Mouse (Mus musculus): ENCODE data around the gene Sod1. TPM values are rescaled to one million over a fixed set of nuclear protein-coding genes. Genes with fewer than 3 reads are reported as not detected.
"Not testable (repeated sequence)": the region's sequence is repeated elsewhere in the genome, so short reads cannot be mapped to it uniquely, and the experiment has no call there.

The Sod1 gene
- total and polyA plus RNA-seq, 3 experiments = 532 to 1,226 (median 634) TPM

- in situ Hi-C loops (cut with MboI; ENCODE audit: low pct_ligation_motif_present, low pct_unique_long_range_greater_than_20kb, low sequenced_read_pairs) = no loop called here
- no peak overlapping the region for H3K27ac ChIP-seq (ENCODE audit: insufficient read depth, low read depth)
- H3K27me3 ChIP-seq (replicated peaks) = peaks cover 1% of the 10 kb centered on the region
- H3K9me3 ChIP-seq (replicated peaks; ENCODE audit: low read length) = no peaks in the 10 kb centered on the region
- H3K9ac ChIP-seq (ENCODE audit: insufficient read depth, low read depth) = no peak overlapping the region
- dilution Hi-C loops (cut with MboI; ENCODE audit: extremely low pct_ligation_motif_present, extremely low pct_unique_long_range_greater_than_20kb, low sequenced_read_pairs) = no loop called here
- TF ChIP-seq JUN (IDR thresholded peaks at IDR 0.05; ENCODE audit: insufficient read depth, low read depth, low read length) = no peak
- TF ChIP-seq MAFK (IDR thresholded peaks at IDR 0.05; ENCODE audit: insufficient replicate concordance, low read length) = no peak
- H3K4me2 ChIP-seq (ENCODE audit: insufficient read depth, low read depth, poor library complexity, severe bottlenecking) = no peak overlapping the region
- H3K4me1 ChIP-seq (ENCODE audit: control insufficient read depth in 1 of 2, insufficient read depth in 2 of 2) = peaks cover 5 to 15% of the 10 kb centered on the region in 2 experiments
- H3K4me3 ChIP-seq (replicated peaks in 1 of 3; ENCODE audit: low read depth in 2 of 3, low read length in 2 of 3, poor library complexity in 1 of 3) = no peak overlapping the region
- H3K36me3 ChIP-seq (replicated peaks in 1 of 2; ENCODE audit: control insufficient read depth in 1 of 2, insufficient read depth in 1 of 2, low read length in 1 of 2) = no peaks in the 10 kb centered on the region
- H3K79me2 ChIP-seq (replicated peaks; ENCODE audit: control insufficient read depth, extremely low read depth, insufficient read depth, poor library complexity, severe bottlenecking) = no peaks in the 10 kb centered on the region
- no peak for DNase-seq (ENCODE audit: extremely low read depth)
Measured at GRCm38 (mm10) chr16:90214731-90215565, 5.6 kb upstream of the Sod1 start.

GRCm38 (mm10) chr16:90215879-90216278 is 4.7 kb upstream of the Sod1 start:
- dilution Hi-C loops (cut with MboI; ENCODE audit: extremely low pct_ligation_motif_present, extremely low pct_unique_long_range_greater_than_20kb, low sequenced_read_pairs); H3K36me3 ChIP-seq (replicated peaks in 1 of 2; ENCODE audit: control insufficient read depth in 1 of 2, insufficient read depth in 1 of 2, low read length in 1 of 2); H3K79me2 ChIP-seq (replicated peaks; ENCODE audit: control insufficient read depth, extremely low read depth, insufficient read depth, poor library complexity, severe bottlenecking); H3K27me3 ChIP-seq (replicated peaks); H3K4me3 ChIP-seq (replicated peaks in 1 of 3; ENCODE audit: low read depth in 2 of 3, low read length in 2 of 3, poor library complexity in 1 of 3); DNase-seq (ENCODE audit: extremely low read depth); H3K4me2 ChIP-seq (ENCODE audit: insufficient read depth, low read depth, poor library complexity, severe bottlenecking); H3K27ac ChIP-seq (ENCODE audit: insufficient read depth, low read depth); in situ Hi-C loops (cut with MboI; ENCODE audit: low pct_ligation_motif_present, low pct_unique_long_range_greater_than_20kb, low sequenced_read_pairs); H3K9ac ChIP-seq (ENCODE audit: insufficient read depth, low read depth); H3K9me3 ChIP-seq (replicated peaks; ENCODE audit: low read length): not testable (repeated sequence)
- peaks cover 5 to 15% of the 10 kb centered on the region in 2 experiments for H3K4me1 ChIP-seq (ENCODE audit: control insufficient read depth in 1 of 2, insufficient read depth in 2 of 2)

GRCm38 (mm10) chr16:90216414-90216813 is 4.1 kb upstream of the Sod1 start:
- TF ChIP-seq EP300 (IDR thresholded peaks at IDR 0.05; ENCODE audit: low read length) (no peak), SMC3 (IDR thresholded peaks at IDR 0.05; ENCODE audit: low read depth, low read length) (no peak), MYC (IDR thresholded peaks at IDR 0.05; ENCODE audit: low read depth, low read length) (no peak), NELFE (IDR thresholded peaks at IDR 0.05; ENCODE audit: low read depth, low read length) (no peak), HCFC1 (IDR thresholded peaks at IDR 0.05; ENCODE audit: low read depth, low read length) (no peak), JUND (conservative IDR thresholded peaks at IDR 0.05; ENCODE audit: low read depth, low read length) (no peak), BHLHE40 (IDR thresholded peaks at IDR 0.05; ENCODE audit: low read depth, low read length) (no peak), TBP (conservative IDR thresholded peaks at IDR 0.05; ENCODE audit: low read depth, low read length) (no peak), ZC3H11A (IDR thresholded peaks at IDR 0.05; ENCODE audit: low read depth, low read length) (no peak), MAX (IDR thresholded peaks at IDR 0.05; ENCODE audit: low read length) (no peak), MEF2A (IDR thresholded peaks at IDR 0.05; ENCODE audit: borderline replicate concordance, low read depth, low read length) (no peak), ZMIZ1 (IDR thresholded peaks at IDR 0.05; ENCODE audit: low read depth, low read length) (no peak), ZNF384 (IDR thresholded peaks at IDR 0.05; ENCODE audit: low read depth, low read length) (no peak), MXI1 (IDR thresholded peaks at IDR 0.05; ENCODE audit: low read depth, low read length) (no peak), POLR2AphosphoS2 (IDR thresholded peaks at IDR 0.05; ENCODE audit: low read depth, low read length) (no peak), UBTF (IDR thresholded peaks at IDR 0.05; ENCODE audit: low read depth, low read length) (no peak), USF1 (IDR thresholded peaks at IDR 0.05; ENCODE audit: low read depth, low read length) (no peak), E2F4 (IDR thresholded peaks at IDR 0.05; ENCODE audit: insufficient replicate concordance, low read depth, low read length) (no peak), SIN3A (IDR thresholded peaks at IDR 0.05; ENCODE audit: low read length) (no peak)
- dilution Hi-C loops (cut with MboI; ENCODE audit: extremely low pct_ligation_motif_present, extremely low pct_unique_long_range_greater_than_20kb, low sequenced_read_pairs) (no loop called here), in situ Hi-C loops (cut with MboI; ENCODE audit: low pct_ligation_motif_present, low pct_unique_long_range_greater_than_20kb, low sequenced_read_pairs) (no loop called here)
- no peak overlapping the region for H3K4me3 ChIP-seq (replicated peaks in 1 of 3; ENCODE audit: low read depth in 2 of 3, low read length in 2 of 3, poor library complexity in 1 of 3)
- no peak overlapping the region for H3K4me2 ChIP-seq (ENCODE audit: insufficient read depth, low read depth, poor library complexity, severe bottlenecking)
- peaks cover 8% of the 10 kb centered on the region for H3K79me2 ChIP-seq (replicated peaks; ENCODE audit: control insufficient read depth, extremely low read depth, insufficient read depth, poor library complexity, severe bottlenecking)
- H3K9ac ChIP-seq (ENCODE audit: insufficient read depth, low read depth) = no peak overlapping the region
- no peak for DNase-seq (ENCODE audit: extremely low read depth)
- H3K4me1 ChIP-seq (ENCODE audit: control insufficient read depth in 1 of 2, insufficient read depth in 2 of 2) = peaks cover 5 to 15% of the 10 kb centered on the region in 2 experiments
- H3K36me3 ChIP-seq (replicated peaks in 1 of 2; ENCODE audit: control insufficient read depth in 1 of 2, insufficient read depth in 1 of 2, low read length in 1 of 2) = no peaks in the 10 kb centered on the region
- no peaks in the 10 kb centered on the region for H3K27me3 ChIP-seq (replicated peaks)
- no peak overlapping the region for H3K27ac ChIP-seq (ENCODE audit: insufficient read depth, low read depth)
- no peaks in the 10 kb centered on the region for H3K9me3 ChIP-seq (replicated peaks; ENCODE audit: low read length)
